Mouse (Mus musculus) Patski (cell line): ENCODE results near the gene Gpr179. TPM values are rescaled to one million over a fixed set of nuclear protein-coding genes. Genes with fewer than 3 reads are reported as not detected.

Experiments used
- ATAC-seq: fragments of 100-300 bp; one replicate; pipeline ENCODE4 v1.8.0; 2021
- CTCF ChIA-PET: fragments of 350-600 bp; sonication (Branson Sonifier 250); formaldehyde crosslinking; loops from one replicate; lab custom pipeline; 2022; ENCODE audit warnings: inconsistent platforms; lab: Charles Lee
- POLR2A ChIA-PET: fragments of 350-600 bp; sonication (Branson Sonifier 250); formaldehyde crosslinking; loops from one replicate; lab custom pipeline; 2022; ENCODE audit warnings: antibody characterized with exemption, inconsistent platforms; lab: Charles Lee
- DNase-seq: peaks from one replicate; pipeline ENCODE4 v3.0.0-alpha.2; 2011; ENCODE audit warnings: low read depth, low spot score
- H3K27me3 ChIP-seq: fragments of 371-371 bp; one replicate; pipeline ENCODE4 v1.5.1; 2021
- CTCF ChIP-seq: fragments of 100-300 bp; IDR thresholded peaks from one replicate; pipeline ENCODE4 v1.5.1; 2021
- in situ Hi-C: fragments of 300-500 bp; cut with MboI; formaldehyde crosslinking; loops from 3 replicates; pipeline ENCODE4 v1.11.1; 2018; ENCODE audit warnings: low pct_unique_long_range_greater_than_20kb, mixed read lengths
- polyA plus RNA-seq: library from polyadenylated mRNA; unstranded; gene quantifications from one replicate; pipeline ENCODE4 v1.2.3, GENCODE M21; 2021

Gene Gpr179
- polyA plus RNA-seq, result 0.09 TPM

- no peak for ATAC-seq
- DNase-seq, result no peak
- no peak for TF ChIP-seq CTCF
- in situ Hi-C loops, result no loop called here
- POLR2A ChIA-PET, result no interaction called here
- H3K27me3 ChIP-seq, result no peaks in the 10 kb centered on the region
- CTCF ChIA-PET, result no interaction called here
Measured at GRCm38 (mm10) chr11:97352027-97352684, at the start of gene Gpr179. TSS of gene Gpr179 (minus strand) at chr11:97352077.

GRCm38 (mm10) chr11:97401082-97401481 lies 49.2 kb upstream of the Gpr179 start:
- POLR2A ChIA-PET, result no interaction called here
- no peak for TF ChIP-seq CTCF
- CTCF ChIA-PET, result interaction anchor here (1.2 to 4.9 kb wide), 2 partner anchors 36 to 42 kb away, joined by 5 to 24 read pairs; no protein-coding TSS in a partner anchor
- no peaks in the 10 kb centered on the region for H3K27me3 ChIP-seq
- DNase-seq, result no peak
- ATAC-seq, result no peak
- in situ Hi-C loops, result no loop called here

- TF ChIP-seq CTCF, result peak; percentile 98
- in situ Hi-C loops, result loop anchor here (5.0 kb wide), 1 partner anchor 38 kb away; the partner anchor contains the start of gene Socs7
- CTCF ChIA-PET, result interaction anchor here (1.2 to 4.9 kb wide), 3 partner anchors 16 to 41 kb away, joined by 5 to 24 read pairs (median 8); no protein-coding TSS in a partner anchor
- H3K27me3 ChIP-seq, result no peaks in the 10 kb centered on the region
- DNase-seq (no peak), ATAC-seq (peak; percentile 65)
- POLR2A ChIA-PET, result no interaction called here
Measured at GRCm38 (mm10) chr11:97399958-97400710, 48.3 kb upstream of the Gpr179 start.

GRCm38 (mm10) chr11:97398506-97398905 lies 46.6 kb upstream of the Gpr179 start:
- TF ChIP-seq CTCF, result no peak
- no peaks in the 10 kb centered on the region for H3K27me3 ChIP-seq
- ChIA-PET POLR2A (interaction anchor here (0.6 kb wide), 1 partner anchor 1710 kb away, joined by 3 read pairs; no protein-coding TSS in a partner anchor), CTCF (interaction anchor here (1.8 kb wide), 1 partner anchor 14 kb away, joined by 8 read pairs; no protein-coding TSS in a partner anchor)
- no peak for DNase-seq
- ATAC-seq, result no peak
- in situ Hi-C loops, result loop anchor here (5.0 kb wide), 1 partner anchor 36 kb away; the partner anchor contains the start of gene Socs7

- DNase-seq (no peak), ATAC-seq (no peak)
- ChIA-PET POLR2A (no interaction called here), CTCF (interaction anchor here (0.9 to 1.8 kb wide), 3 partner anchors 13 to 39 kb away, joined by 3 to 4 read pairs (median 3); no protein-coding TSS in a partner anchor)
- in situ Hi-C loops, result no loop called here
- no peaks in the 10 kb centered on the region for H3K27me3 ChIP-seq
- TF ChIP-seq CTCF, result no peak
Measured at GRCm38 (mm10) chr11:97394146-97394545, 42.3 kb upstream of the Gpr179 start.

- ATAC-seq (no peak), DNase-seq (no peak)
- ChIA-PET POLR2A (no interaction called here), CTCF (interaction anchor here (0.9 to 1.8 kb wide), 3 partner anchors 12 to 39 kb away, joined by 3 to 4 read pairs (median 3); no protein-coding TSS in a partner anchor)
- no peak for TF ChIP-seq CTCF
- in situ Hi-C loops, result no loop called here
- no peaks in the 10 kb centered on the region for H3K27me3 ChIP-seq
Measured at GRCm38 (mm10) chr11:97393658-97394057, 41.8 kb upstream of the Gpr179 start.

- in situ Hi-C loops, result no loop called here
- no peak for TF ChIP-seq CTCF
- H3K27me3 ChIP-seq, result no peaks in the 10 kb centered on the region
- ATAC-seq, result no peak
- ChIA-PET CTCF (interaction anchor here (1.4 kb wide), 1 partner anchor 9 kb away, joined by 3 read pairs; no protein-coding TSS in a partner anchor), POLR2A (no interaction called here)
- no peak for DNase-seq
Measured at GRCm38 (mm10) chr11:97389127-97389526, 37.2 kb upstream of the Gpr179 start.

- TF ChIP-seq CTCF, result no peak
- DNase-seq (no peak), ATAC-seq (no peak)
- in situ Hi-C loops, result no loop called here
- H3K27me3 ChIP-seq, result no peaks in the 10 kb centered on the region
- ChIA-PET CTCF (interaction anchor here (2.4 kb wide), 1 partner anchor 29 kb away, joined by 12 read pairs; no protein-coding TSS in a partner anchor), POLR2A (interaction anchor here (1.3 kb wide), 1 partner anchor 17 kb away, joined by 3 read pairs; no protein-coding TSS in a partner anchor)
Measured at GRCm38 (mm10) chr11:97387811-97388210, 35.9 kb upstream of the Gpr179 start.

GRCm38 (mm10) chr11:97383764-97384163 lies 31.9 kb upstream of the Gpr179 start:
- no peak for DNase-seq
- ChIA-PET POLR2A (interaction anchor here (1.3 kb wide), 1 partner anchor 12 kb away, joined by 4 read pairs; no protein-coding TSS in a partner anchor), CTCF (interaction anchor here (1.2 to 2.1 kb wide), 6 partner anchors 10 to 85 kb away, joined by 3 to 8 read pairs (median 3); no protein-coding TSS in a partner anchor)
- no peak for TF ChIP-seq CTCF
- no peak for ATAC-seq
- in situ Hi-C loops, result no loop called here
- H3K27me3 ChIP-seq, result no peaks in the 10 kb centered on the region

GRCm38 (mm10) chr11:97383017-97383416 lies 31.1 kb upstream of the Gpr179 start:
- ChIA-PET POLR2A (interaction anchor here (0.5 to 1.3 kb wide), 3 partner anchors 9 to 1632 kb away, joined by 3 to 4 read pairs (median 3); no protein-coding TSS in a partner anchor), CTCF (interaction anchor here (1.0 to 2.1 kb wide), 4 partner anchors 9 to 86 kb away, joined by 3 to 8 read pairs (median 3); no protein-coding TSS in a partner anchor)
- no peak for TF ChIP-seq CTCF
- H3K27me3 ChIP-seq, result no peaks in the 10 kb centered on the region
- DNase-seq (no peak), ATAC-seq (no peak)
- in situ Hi-C loops, result no loop called here
